Mouse (Mus musculus) liver, embryonic 11.5 days (tissue): ENCODE results near the gene Methig1. TPM values are rescaled to one million over a fixed set of nuclear protein-coding genes. Genes with fewer than 3 reads are reported as not detected.
A peak's percentile ranks its signal among the peaks of the same experiment; 100 is the strongest.
"Not testable (repeated sequence)": the region's sequence is repeated elsewhere in the genome, so short reads cannot be mapped to it uniquely, and the experiment has no call there.

ENCODE experiments used
- ATAC-seq: fragments of 200-750 bp; cut with Nextera tagmentation; replicated peaks from 2 replicates; pipeline ENCODE4 v1.8.0; 2017; ENCODE audit warnings: moderate number of reproducible peaks, mild to moderate bottlenecking, moderate TSS enrichment, moderate library complexity; ENCODE audit not compliant: low FRiP score
- DNase-seq: peaks from one replicate; pipeline ENCODE4 v3.0.0-alpha.2; 2017; ENCODE audit warnings: low spot score
- H3K27ac ChIP-seq: fragments of 300-500 bp; sonication (generic); 2 replicates; pipeline ENCODE4 v1.5.1; 2014; ENCODE audit warnings: mild to moderate bottlenecking, low read depth, low read length, control low read depth
- H3K27me3 ChIP-seq: fragments of 300-500 bp; sonication (generic); replicated peaks from 2 replicates; pipeline ENCODE4 v1.6.1; 2014; ENCODE audit warnings: low read length, mixed read lengths; ENCODE audit not compliant: control insufficient read depth, insufficient read depth
- H3K36me3 ChIP-seq: fragments of 300-500 bp; sonication (generic); 2 replicates; pipeline ENCODE4 v1.6.1; 2014; ENCODE audit warnings: mild to moderate bottlenecking, low read length, moderate library complexity, mixed read lengths; ENCODE audit not compliant: control insufficient read depth, insufficient read depth
- H3K4me1 ChIP-seq: fragments of 300-500 bp; sonication (generic); replicated peaks from 2 replicates; pipeline ENCODE4 v1.6.1; 2014; ENCODE audit warnings: low read length, mixed read lengths; ENCODE audit not compliant: control insufficient read depth, insufficient read depth
- H3K4me2 ChIP-seq: fragments of 300-500 bp; sonication (generic); 2 replicates; pipeline ENCODE4 v1.6.1; 2014; ENCODE audit warnings: mild to moderate bottlenecking, control low read depth, moderate library complexity
- H3K4me3 ChIP-seq: fragments of 300-500 bp; sonication (generic); 2 replicates; pipeline ENCODE4 v1.5.1; 2014; ENCODE audit warnings: low read depth, low read length, control low read depth
- H3K9ac ChIP-seq: fragments of 300-500 bp; sonication (generic); 2 replicates; pipeline ENCODE4 v1.6.1; 2014; ENCODE audit warnings: low read depth, low read length, control low read depth
- H3K9me3 ChIP-seq: fragments of 300-500 bp; sonication (generic); 2 replicates; pipeline ENCODE4 v1.6.1; 2016; ENCODE audit warnings: low read length, inconsistent platforms, mixed read lengths; ENCODE audit not compliant: control insufficient read depth
- WGBS: fragments of 180-500 bp; shearing (Covaris S2); extraction: QIAGEN DNeasy Blood & Tissue Kit; methylation state at CpG from one replicate; pipeline ENCODE4 v1.1.7; 2014; 5-methylcytosine and 5-hydroxymethylcytosine counted together
- polyA plus RNA-seq: library from polyadenylated mRNA; unstranded; fragments of >200 nt; fragmentation: Nextera tagmentation; extraction: Ambion mirVana; gene quantifications from 2 replicates; pipeline ENCODE4 v1.2.1, GENCODE M21; 2014

Gene Methig1
- polyA plus RNA-seq, 1 experiment from 2014 or later: not detected

GRCm38 (mm10) chr15:100330739-100331138 is 22.2 kb upstream of the Methig1 start:
- H3K4me2 ChIP-seq: no peak overlapping the region
- H3K9ac ChIP-seq: no peak overlapping the region
- H3K9me3 ChIP-seq: no peaks in the 10 kb centered on the region
- ATAC-seq: no peak
- no peaks in the 10 kb centered on the region for H3K36me3 ChIP-seq
- no peaks in the 10 kb centered on the region for H3K4me1 ChIP-seq
- no peaks in the 10 kb centered on the region for H3K27me3 ChIP-seq
- WGBS: 78% methylated on average over 7 of the region's 7 CpGs
- no peak for DNase-seq
- H3K27ac ChIP-seq: no peak overlapping the region
- H3K4me3 ChIP-seq: no peak overlapping the region

GRCm38 (mm10) chr15:100332077-100332961 is 20.6 kb upstream of the Methig1 start:
- 27% methylated on average over 2 of the region's 10 CpGs for WGBS
- H3K9me3 ChIP-seq, H3K27ac ChIP-seq, H3K27me3 ChIP-seq, H3K36me3 ChIP-seq, DNase-seq, H3K4me1 ChIP-seq, H3K9ac ChIP-seq, H3K4me2 ChIP-seq, ATAC-seq, H3K4me3 ChIP-seq: not testable (repeated sequence)

- Histone ChIP-seq H3K4me1 (no peaks in the 10 kb centered on the region), H3K27ac (no peak within 1 kb of the TSS), H3K9ac (no peak within 1 kb of the TSS), H3K4me2 (no peak within 1 kb of the TSS), H3K36me3 (no peaks in the 10 kb centered on the region), H3K4me3 (no peak within 1 kb of the TSS), H3K27me3 (no peaks in the 10 kb centered on the region), H3K9me3 (no peaks in the 10 kb centered on the region)
- DNase-seq (no peak), ATAC-seq (no peak)
- 85% methylated on average over 10 of the region's 10 CpGs for WGBS
Observed at GRCm38 (mm10) chr15:100334629-100335028, 18.3 kb upstream of the Methig1 start, which contains the start of gene Mettl7a3. TSS of gene Mettl7a3 (plus strand) at chr15:100334929.

GRCm38 (mm10) chr15:100337328-100337727 is 15.6 kb upstream of the Methig1 start:
- not testable (repeated sequence) for H3K36me3 ChIP-seq, DNase-seq, H3K4me1 ChIP-seq, H3K27ac ChIP-seq, H3K9ac ChIP-seq, H3K9me3 ChIP-seq, H3K27me3 ChIP-seq, H3K4me2 ChIP-seq, H3K4me3 ChIP-seq
- peak; percentile 63 for ATAC-seq

DNA sequence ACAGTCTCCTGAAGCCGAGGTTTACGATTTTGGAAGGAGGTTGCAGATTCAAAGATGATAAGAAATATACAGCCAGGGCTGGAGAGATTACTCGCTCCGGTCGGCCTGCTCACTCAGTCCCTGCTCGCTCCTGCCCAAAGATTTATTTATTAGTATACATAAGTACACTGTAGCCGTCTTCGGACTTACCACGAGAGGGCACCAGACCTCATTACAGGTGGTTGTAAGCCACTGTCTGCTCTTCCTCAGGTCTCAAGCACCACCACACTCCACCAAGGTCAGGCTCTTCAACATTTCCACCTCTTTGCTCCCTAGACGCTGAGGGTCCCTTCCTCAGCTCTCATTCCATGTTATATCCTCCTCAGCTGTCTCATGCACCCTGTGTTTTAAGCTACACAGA is 15.1 kb upstream of the Methig1 start:
- not testable (repeated sequence) for DNase-seq, H3K9ac ChIP-seq, H3K36me3 ChIP-seq, H3K4me3 ChIP-seq, H3K9me3 ChIP-seq, H3K4me1 ChIP-seq, H3K27ac ChIP-seq, H3K27me3 ChIP-seq, H3K4me2 ChIP-seq
- 37% methylated on average over 10 of the region's 10 CpGs for WGBS
- 0 out of 2 replicates have a peak, but pooled peaks have one; percentile 45 for ATAC-seq

- not testable (repeated sequence) for H3K9me3 ChIP-seq, H3K9ac ChIP-seq, H3K27me3 ChIP-seq, ATAC-seq, DNase-seq, H3K4me3 ChIP-seq, H3K4me1 ChIP-seq, H3K27ac ChIP-seq, H3K36me3 ChIP-seq, H3K4me2 ChIP-seq
- 63% methylated on average over 5 of the region's 5 CpGs for WGBS
Observed at GRCm38 (mm10) chr15:100341314-100341980, 11.5 kb upstream of the Methig1 start.

GRCm38 (mm10) chr15:100345484-100345883 is 7.5 kb upstream of the Methig1 start:
- Histone ChIP-seq H3K36me3 (no peaks in the 10 kb centered on the region), H3K27me3 (no peaks in the 10 kb centered on the region), H3K27ac (no peak overlapping the region), H3K9me3 (no peaks in the 10 kb centered on the region), H3K4me3 (no peak overlapping the region), H3K4me2 (no peak overlapping the region), H3K9ac (no peak overlapping the region), H3K4me1 (no peaks in the 10 kb centered on the region)
- no peak for ATAC-seq
- no peak for DNase-seq

DNA sequence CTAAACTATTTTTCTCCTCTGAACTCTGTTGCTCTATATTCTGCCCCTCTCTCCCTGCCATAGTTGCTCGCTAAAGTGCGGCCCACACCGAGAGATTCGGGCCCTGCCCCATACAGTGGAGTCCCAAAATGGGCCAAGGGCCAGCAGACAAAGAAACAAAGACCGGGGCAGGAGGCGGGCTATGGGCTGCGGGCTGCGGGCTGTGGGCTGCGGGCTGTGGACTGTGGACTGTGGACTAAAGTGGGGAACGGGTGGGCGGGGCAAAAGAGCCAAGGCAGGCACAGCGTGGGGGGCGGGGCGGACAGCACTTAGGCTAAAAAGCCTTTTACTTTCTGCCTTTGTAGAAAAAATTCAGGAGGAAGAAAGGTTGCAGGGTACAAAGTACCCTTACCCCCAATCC is 6.2 kb upstream of the Methig1 start:
- Histone ChIP-seq H3K27ac (peak overlapping the region; percentile 4; the same call in 1 of the 2 replicates), H3K27me3 (no peaks in the 10 kb centered on the region), H3K4me1 (no peaks in the 10 kb centered on the region), H3K9ac (no peak overlapping the region), H3K9me3 (no peaks in the 10 kb centered on the region), H3K36me3 (no peaks in the 10 kb centered on the region), H3K4me2 (no peak overlapping the region), H3K4me3 (no peak overlapping the region)
- WGBS: 67% methylated on average over 14 of the region's 14 CpGs
- ATAC-seq: 0 out of 2 replicates have a peak, but pooled peaks have one; percentile 29
- DNase-seq: no peak
